Mouse (Mus musculus) stomach, postnatal 0 days (tissue): Measurements from ENCODE around the gene Olfr910. TPM values are rescaled to one million over a fixed set of nuclear protein-coding genes. Genes with fewer than 3 reads are reported as not detected.

Source experiments
- ATAC-seq: fragments of 200-750 bp; cut with Nextera tagmentation; 2 replicates; pipeline ENCODE4 v1.8.0; 2017; ENCODE audit not compliant: low FRiP score, low TSS enrichment
- DNase-seq: peaks from one replicate; pipeline ENCODE4 v3.0.0-alpha.2; 2016; ENCODE audit warnings: low spot score
- H3K27ac ChIP-seq: fragments of 300-500 bp; sonication (generic); replicated peaks from 2 replicates; pipeline ENCODE4 v1.5.1; 2014; ENCODE audit warnings: mild to moderate bottlenecking, control low read depth
- H3K27me3 ChIP-seq: fragments of 300-500 bp; sonication (generic); 2 replicates; pipeline ENCODE4 v1.6.1; 2014; ENCODE audit warnings: low read length; ENCODE audit not compliant: control insufficient read depth, insufficient read depth
- H3K36me3 ChIP-seq: fragments of 300-500 bp; sonication (generic); 2 replicates; pipeline ENCODE4 v1.6.1; 2014; ENCODE audit warnings: low read length, mixed read lengths; ENCODE audit not compliant: control insufficient read depth, insufficient read depth
- H3K4me1 ChIP-seq: fragments of 300-500 bp; sonication (generic); replicated peaks from 2 replicates; pipeline ENCODE4 v1.6.1; 2014; ENCODE audit warnings: antibody characterized with exemption; ENCODE audit not compliant: control insufficient read depth, insufficient read depth
- H3K4me2 ChIP-seq: fragments of 300-500 bp; sonication (generic); replicated peaks from 2 replicates; pipeline ENCODE4 v1.6.1; 2014; ENCODE audit warnings: low read depth, mild to moderate bottlenecking, control low read depth, moderate library complexity
- H3K4me3 ChIP-seq: fragments of 300-500 bp; sonication (generic); 2 replicates; pipeline ENCODE4 v1.5.1; 2014; ENCODE audit warnings: low read depth, low read length, control low read depth
- H3K9ac ChIP-seq: fragments of 300-500 bp; sonication (generic); 2 replicates; pipeline ENCODE4 v1.6.1; 2014; ENCODE audit warnings: mild to moderate bottlenecking, low read length, control low read depth, mixed read lengths
- H3K9me3 ChIP-seq: fragments of 300-500 bp; sonication (generic); 2 replicates; pipeline ENCODE4 v1.6.1; 2016; ENCODE audit warnings: low read length; ENCODE audit not compliant: control insufficient read depth
- CTCF ChIP-seq: IDR thresholded peaks from 2 replicates; pipeline ENCODE4 v1.5.1; 2016; ENCODE audit warnings: antibody characterized with exemption, low read depth, mild to moderate bottlenecking, moderate library complexity
- EP300 ChIP-seq: optimal IDR thresholded peaks from 2 replicates; pipeline ENCODE3; 2016; ENCODE audit warnings: antibody characterized with exemption
- WGBS: fragments of 180-500 bp; shearing (Covaris S2); extraction: QIAGEN DNeasy Blood & Tissue Kit; methylation state at CpG from one replicate; pipeline ENCODE4 v1.1.7; 2014; 5-methylcytosine and 5-hydroxymethylcytosine counted together
- polyA plus RNA-seq: library from polyadenylated mRNA; unstranded; fragments of >200 nt; fragmentation: Nextera tagmentation; extraction: Ambion mirVana; gene quantifications from 2 replicates; pipeline ENCODE4 v1.2.1, GENCODE M21; 2015

Olfr910 gene
- not detected in 2 replicates for polyA plus RNA-seq

GRCm38 (mm10) chr9:38537549-38537948 is at the start of gene Olfr910:
Gene Olfr910 (plus strand): TSS chr9:38537849.
- no peak for ATAC-seq
- TF ChIP-seq EP300 (no peak), CTCF (no peak)
- WGBS: 90% methylated on average over 2 of the region's 2 CpGs

DNA sequence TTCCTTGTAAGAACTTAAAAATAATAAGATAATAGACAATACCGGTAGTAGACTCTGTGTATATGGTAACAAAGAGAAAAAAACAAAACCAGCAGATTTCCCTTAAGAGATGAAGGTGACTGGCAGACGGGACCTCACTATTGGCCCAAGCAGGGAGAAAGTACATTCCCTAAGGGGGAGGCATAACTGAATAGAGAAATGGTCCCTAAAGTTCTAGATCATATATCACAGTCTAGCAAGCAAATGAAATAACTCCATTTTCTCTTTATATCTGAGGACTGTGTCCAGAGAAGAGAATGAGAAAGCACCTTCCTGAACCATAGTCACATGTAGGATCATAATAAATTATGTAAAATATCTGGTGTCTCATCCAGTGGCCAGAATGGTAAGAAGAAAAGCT is 42.1 kb upstream of the Olfr910 start, which contains the start of gene Olfr907:
Gene Olfr907, plus strand, starts transcription at position 301 of the 400 bp plus-strand sequence.
- TF ChIP-seq EP300 (no peak), CTCF (no peak)
- no peak within 1 kb of the TSS for H3K9ac ChIP-seq
- H3K27me3 ChIP-seq: no peaks in the 10 kb centered on the region
- 71% methylated on average over 2 of the region's 2 CpGs for WGBS
- no peaks in the 10 kb centered on the region for H3K36me3 ChIP-seq
- ATAC-seq: no peak
- no peaks in the 10 kb centered on the region for H3K9me3 ChIP-seq
- H3K4me1 ChIP-seq: no peaks in the 10 kb centered on the region
- H3K4me2 ChIP-seq: no peak within 1 kb of the TSS
- DNase-seq: no peak
- H3K27ac ChIP-seq: no peak within 1 kb of the TSS
- no peak within 1 kb of the TSS for H3K4me3 ChIP-seq

More at GRCm38 (mm10) chr9:38537549-38537948, at the start of gene Olfr910:
- no peak for DNase-seq
- Histone ChIP-seq H3K27me3 (no peaks in the 10 kb centered on the region), H3K4me1 (no peaks in the 10 kb centered on the region), H3K4me3 (no peak within 1 kb of the TSS), H3K27ac (no peak within 1 kb of the TSS), H3K9me3 (no peaks in the 10 kb centered on the region), H3K36me3 (no peaks in the 10 kb centered on the region), H3K9ac (no peak within 1 kb of the TSS), H3K4me2 (no peak within 1 kb of the TSS)

GRCm38 (mm10) chr9:38512353-38512752 is 25.3 kb upstream of the Olfr910 start:
- no peak; the same call in 1 of the 2 replicates for ATAC-seq
- no peak overlapping the region for H3K27ac ChIP-seq
- WGBS: 63% methylated on average over 2 of the region's 2 CpGs

DNA sequence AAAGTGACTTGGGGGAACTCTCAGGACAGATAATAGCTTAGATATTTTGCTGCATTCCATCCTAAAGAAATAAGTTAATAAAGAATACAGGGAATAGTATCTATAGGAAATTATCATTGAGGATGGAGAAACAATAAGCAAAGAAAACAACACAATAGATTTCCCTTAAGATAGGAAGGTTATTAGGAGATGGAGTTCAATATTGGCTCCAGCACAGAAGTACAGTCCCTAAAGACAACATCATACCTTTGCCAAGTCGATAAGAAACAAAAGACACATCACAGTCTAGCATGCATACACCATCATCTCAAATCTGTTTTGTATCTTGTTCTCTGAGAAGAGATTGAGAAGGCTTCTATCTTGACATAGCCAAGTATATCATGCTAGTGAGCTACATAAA is 16.4 kb upstream of the Olfr910 start, which contains the start of gene Olfr911-ps1:
Gene Olfr911-ps1, plus strand, starts transcription at position 301 of the 400 bp plus-strand sequence.
- Histone ChIP-seq H3K4me1 (no peaks in the 10 kb centered on the region), H3K36me3 (no peaks in the 10 kb centered on the region), H3K4me3 (no peak within 1 kb of the TSS), H3K27me3 (no peaks in the 10 kb centered on the region), H3K27ac (no peak within 1 kb of the TSS), H3K9ac (no peak within 1 kb of the TSS), H3K4me2 (no peak within 1 kb of the TSS), H3K9me3 (no peaks in the 10 kb centered on the region)
- DNase-seq (no peak), ATAC-seq (no peak)
- TF ChIP-seq EP300 (no peak), CTCF (no peak)
- 58% methylated on average over 1 of the region's 1 CpGs for WGBS

More at GRCm38 (mm10) chr9:38512353-38512752, 25.3 kb upstream of the Olfr910 start:
- Histone ChIP-seq H3K36me3 (no peaks in the 10 kb centered on the region), H3K4me1 (no peaks in the 10 kb centered on the region), H3K4me3 (no peak overlapping the region), H3K4me2 (no peak overlapping the region), H3K9me3 (no peaks in the 10 kb centered on the region), H3K27me3 (no peaks in the 10 kb centered on the region), H3K9ac (no peak overlapping the region)
- no peak for DNase-seq
- TF ChIP-seq CTCF (no peak), EP300 (no peak)

DNA sequence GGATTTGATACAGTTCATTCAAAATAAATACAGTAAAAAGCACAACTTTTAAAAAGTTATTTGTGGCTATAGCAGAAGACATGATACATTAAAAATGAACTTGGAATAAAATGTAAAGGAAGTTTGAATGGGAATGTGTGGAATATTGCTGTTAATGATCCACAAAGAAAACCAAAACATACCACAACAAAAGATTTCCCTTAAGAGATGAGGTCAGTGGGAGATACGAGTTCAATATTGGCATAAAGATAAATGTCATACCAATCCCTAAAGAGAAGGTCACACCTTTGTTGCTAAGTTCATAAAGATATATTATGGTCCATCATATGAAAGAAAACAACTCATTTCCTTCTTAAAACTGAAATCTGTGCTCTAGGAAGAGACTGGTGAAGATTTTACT is 42.2 kb downstream of the Olfr910 start, which contains the start of gene Olfr912:
Gene Olfr912, plus strand, starts transcription at position 301 of the 400 bp plus-strand sequence.
- Histone ChIP-seq H3K9me3 (no peaks in the 10 kb centered on the region), H3K4me3 (no peak within 1 kb of the TSS), H3K27me3 (no peaks in the 10 kb centered on the region), H3K9ac (no peak within 1 kb of the TSS), H3K4me1 (no peaks in the 10 kb centered on the region), H3K36me3 (no peaks in the 10 kb centered on the region), H3K4me2 (no peak within 1 kb of the TSS), H3K27ac (no peak within 1 kb of the TSS)
- 58% methylated on average over 1 of the region's 1 CpGs for WGBS
- no peak for DNase-seq
- no peak for TF ChIP-seq EP300
- TF ChIP-seq CTCF: no peak
- no peak for ATAC-seq

Other genes with a start within 250 kb of the Olfr910 start
- not detected in 2 replicates for gene Olfr896-ps1, start 246.7 kb upstream of the Olfr910 start, polyA plus RNA-seq
- not detected in 2 replicates for gene Olfr25, start 208.8 kb upstream of the Olfr910 start, polyA plus RNA-seq
- gene Olfr898, start 189.4 kb upstream of the Olfr910 start, polyA plus RNA-seq: not detected in 2 replicates
- gene Olfr250, start 171.0 kb upstream of the Olfr910 start, polyA plus RNA-seq: not detected in 2 replicates
- not detected in 2 replicates for gene Olfr251, start 160.8 kb upstream of the Olfr910 start, polyA plus RNA-seq
- gene Olfr147, start 136.2 kb upstream of the Olfr910 start, polyA plus RNA-seq: not detected in 2 replicates
- not detected in 2 replicates for gene Olfr901, start 108.4 kb upstream of the Olfr910 start, polyA plus RNA-seq
- not detected in 2 replicates for gene Olfr902, start 90.2 kb upstream of the Olfr910 start, polyA plus RNA-seq
- gene Olfr904, start 74.7 kb upstream of the Olfr910 start, polyA plus RNA-seq: not detected in 2 replicates
- not detected in 2 replicates for gene Olfr905, start 66.7 kb upstream of the Olfr910 start, polyA plus RNA-seq
- not detected in 2 replicates for gene Olfr906, start 50.8 kb upstream of the Olfr910 start, polyA plus RNA-seq
- gene Olfr907, start 42.0 kb upstream of the Olfr910 start, polyA plus RNA-seq: not detected in 2 replicates
- not detected in 2 replicates for gene Olfr911-ps1, start 16.3 kb upstream of the Olfr910 start, polyA plus RNA-seq
- 0.01 TPM in 1 of 2 replicates, not detected in the other for gene Olfr912, start 42.3 kb downstream of the Olfr910 start, polyA plus RNA-seq
- gene Olfr913, start 54.9 kb downstream of the Olfr910 start, polyA plus RNA-seq: 0.04 TPM in 1 of 2 replicates, not detected in the other
- not detected in 2 replicates for gene Olfr914, start 67.3 kb downstream of the Olfr910 start, polyA plus RNA-seq
- gene Olfr916, start 122.0 kb downstream of the Olfr910 start, polyA plus RNA-seq: 0.02 TPM in 1 of 2 replicates, not detected in the other
- gene Olfr917, start 128.0 kb downstream of the Olfr910 start, polyA plus RNA-seq: not detected in 2 replicates
- gene Olfr918, start 136.8 kb downstream of the Olfr910 start, polyA plus RNA-seq: not detected in 2 replicates
- not detected in 2 replicates for gene Olfr919, start 165.8 kb downstream of the Olfr910 start, polyA plus RNA-seq
- 17.1 and 18.2 TPM in 2 replicates for gene Vwa5a, start 180.4 kb downstream of the Olfr910 start, polyA plus RNA-seq
- 0.06 and 0.11 TPM in 2 replicates for gene Olfr920, start 214.4 kb downstream of the Olfr910 start, polyA plus RNA-seq
- not detected in 2 replicates for gene Olfr921, start 235.2 kb downstream of the Olfr910 start, polyA plus RNA-seq